Mouse (Mus musculus): ENCODE data around the gene Hist1h2bg. TPM values are rescaled to one million over a fixed set of nuclear protein-coding genes. Genes with fewer than 3 reads are reported as not detected.

Hist1h2bg gene
- total RNA-seq (2014; rRNA removed; ENCODE audit: low replicate concordance), result 1,110 and 1,666 TPM in 2 replicates
- 2.5 and 4.3 TPM in 2 replicates for polyA plus RNA-seq (2015; fragmentation: Nextera tagmentation; extraction: Ambion mirVana)

GRCm38 (mm10) chr13:23571022-23571503 is at the start of gene Hist1h2bg, which contains the start of gene Hist1h2ae:
Hist1h2bg (plus strand) TSS chr13:23571396.
Hist1h2ae (minus strand) TSS chr13:23571220.
- H3K9me3 ChIP-seq (replicated peaks; ENCODE audit: control insufficient read depth, low read length), result no peaks in the 10 kb centered on the region
- no peaks in the 10 kb centered on the region for H3K27me3 ChIP-seq (ENCODE audit: control insufficient read depth, insufficient read depth, low read length)
- no peaks in the 10 kb centered on the region for H3K36me3 ChIP-seq (replicated peaks; ENCODE audit: control insufficient read depth, insufficient read depth, low read length)
- TF ChIP-seq CTCF (IDR thresholded peaks at IDR 0.05; ENCODE audit: low read depth) (no peak), EP300 (IDR thresholded peaks at IDR 0.05; ENCODE audit: low read depth) (peak; percentile 74; the same call in 1 of the 2 replicates)
- peak within 1 kb of the TSS; percentile 69 for H3K9ac ChIP-seq (replicated peaks; ENCODE audit: low read depth, low read length)
- under 1% methylated on average over 18 of the region's 18 CpGs for WGBS
- ATAC-seq (ENCODE audit: insufficient read depth, low read depth) (peak; percentile 87), DNase-seq (ENCODE audit: low spot score) (peak; percentile 99)
- H3K4me3 ChIP-seq (ENCODE audit: low read depth, low read length), result peak within 1 kb of the TSS; percentile 51
- peaks cover 11% of the 10 kb centered on the region; the same call in 1 of the 2 replicates for H3K4me1 ChIP-seq (ENCODE audit: control insufficient read depth, insufficient read depth)
- H3K27ac ChIP-seq (ENCODE audit: low read depth), result peak within 1 kb of the TSS; percentile 97
- peak within 1 kb of the TSS; percentile 62 for H3K4me2 ChIP-seq (ENCODE audit: low read depth, low read length)

GRCm38 (mm10) chr13:23521703-23522102 is 49.5 kb upstream of the Hist1h2bg start:
- no peak overlapping the region for H3K4me3 ChIP-seq (ENCODE audit: low read depth, low read length)
- TF ChIP-seq EP300 (IDR thresholded peaks at IDR 0.05; ENCODE audit: low read depth) (no peak), CTCF (IDR thresholded peaks at IDR 0.05; ENCODE audit: low read depth) (no peak)
- H3K36me3 ChIP-seq (replicated peaks; ENCODE audit: control insufficient read depth, insufficient read depth, low read length), result no peaks in the 10 kb centered on the region
- no peak overlapping the region for H3K27ac ChIP-seq (ENCODE audit: low read depth)
- no peaks in the 10 kb centered on the region for H3K27me3 ChIP-seq (ENCODE audit: control insufficient read depth, insufficient read depth, low read length)
- no peaks in the 10 kb centered on the region for H3K4me1 ChIP-seq (ENCODE audit: control insufficient read depth, insufficient read depth)
- no peak overlapping the region for H3K9ac ChIP-seq (replicated peaks; ENCODE audit: low read depth, low read length)
- H3K4me2 ChIP-seq (ENCODE audit: low read depth, low read length), result 0 out of 2 replicates have a peak overlapping the region, but pooled peaks have one; percentile 21
- ATAC-seq (ENCODE audit: insufficient read depth, low read depth) (no peak), DNase-seq (ENCODE audit: low spot score) (no peak)
- no peaks in the 10 kb centered on the region for H3K9me3 ChIP-seq (replicated peaks; ENCODE audit: control insufficient read depth, low read length)
- 2% methylated on average over 14 of the region's 14 CpGs for WGBS

- DNase-seq (ENCODE audit: low spot score) (no peak), ATAC-seq (ENCODE audit: insufficient read depth, low read depth) (no peak)
- Histone ChIP-seq H3K9ac (replicated peaks; ENCODE audit: low read depth, low read length) (no peak overlapping the region), H3K36me3 (replicated peaks; ENCODE audit: control insufficient read depth, insufficient read depth, low read length) (no peaks in the 10 kb centered on the region), H3K27me3 (ENCODE audit: control insufficient read depth, insufficient read depth, low read length) (no peaks in the 10 kb centered on the region), H3K9me3 (replicated peaks; ENCODE audit: control insufficient read depth, low read length) (no peaks in the 10 kb centered on the region), H3K27ac (ENCODE audit: low read depth) (no peak overlapping the region), H3K4me3 (ENCODE audit: low read depth, low read length) (no peak overlapping the region), H3K4me2 (ENCODE audit: low read depth, low read length) (no peak overlapping the region), H3K4me1 (ENCODE audit: control insufficient read depth, insufficient read depth) (peaks cover 5% of the 10 kb centered on the region)
- WGBS, result 39% methylated on average over 5 of the region's 5 CpGs
- TF ChIP-seq CTCF (IDR thresholded peaks at IDR 0.05; ENCODE audit: low read depth) (no peak), EP300 (IDR thresholded peaks at IDR 0.05; ENCODE audit: low read depth) (no peak)
Measured at GRCm38 (mm10) chr13:23523976-23524375, 47.2 kb upstream of the Hist1h2bg start.

GRCm38 (mm10) chr13:23524654-23525053 is 46.5 kb upstream of the Hist1h2bg start:
- no peaks in the 10 kb centered on the region for H3K27me3 ChIP-seq (ENCODE audit: control insufficient read depth, insufficient read depth, low read length)
- no peak overlapping the region for H3K9ac ChIP-seq (replicated peaks; ENCODE audit: low read depth, low read length)
- 12% methylated on average over 5 of the region's 5 CpGs for WGBS
- H3K9me3 ChIP-seq (replicated peaks; ENCODE audit: control insufficient read depth, low read length), result no peaks in the 10 kb centered on the region
- ATAC-seq (ENCODE audit: insufficient read depth, low read depth) (no peak), DNase-seq (ENCODE audit: low spot score) (peak; percentile 79)
- no peaks in the 10 kb centered on the region for H3K36me3 ChIP-seq (replicated peaks; ENCODE audit: control insufficient read depth, insufficient read depth, low read length)
- H3K4me2 ChIP-seq (ENCODE audit: low read depth, low read length), result no peak overlapping the region
- no peak overlapping the region for H3K4me3 ChIP-seq (ENCODE audit: low read depth, low read length)
- TF ChIP-seq EP300 (IDR thresholded peaks at IDR 0.05; ENCODE audit: low read depth), result no peak
- peak; percentile 82 for TF ChIP-seq CTCF (IDR thresholded peaks at IDR 0.05; ENCODE audit: low read depth)
- peaks cover 8% of the 10 kb centered on the region for H3K4me1 ChIP-seq (ENCODE audit: control insufficient read depth, insufficient read depth)
- H3K27ac ChIP-seq (ENCODE audit: low read depth), result no peak overlapping the region

- Histone ChIP-seq H3K4me1 (ENCODE audit: control insufficient read depth, insufficient read depth) (peaks cover 8% of the 10 kb centered on the region), H3K4me3 (ENCODE audit: low read depth, low read length) (peak overlapping the region; percentile 32), H3K4me2 (ENCODE audit: low read depth, low read length) (peak overlapping the region; percentile 54), H3K27ac (ENCODE audit: low read depth) (no peak overlapping the region), H3K9me3 (replicated peaks; ENCODE audit: control insufficient read depth, low read length) (no peaks in the 10 kb centered on the region), H3K27me3 (ENCODE audit: control insufficient read depth, insufficient read depth, low read length) (no peaks in the 10 kb centered on the region), H3K36me3 (replicated peaks; ENCODE audit: control insufficient read depth, insufficient read depth, low read length) (no peaks in the 10 kb centered on the region), H3K9ac (replicated peaks; ENCODE audit: low read depth, low read length) (no peak overlapping the region)
- DNase-seq (ENCODE audit: low spot score), result no peak
- ATAC-seq (ENCODE audit: insufficient read depth, low read depth), result no peak
- TF ChIP-seq CTCF (IDR thresholded peaks at IDR 0.05; ENCODE audit: low read depth), result no peak
- TF ChIP-seq EP300 (IDR thresholded peaks at IDR 0.05; ENCODE audit: low read depth), result no peak
- 4% methylated on average over 10 of the region's 10 CpGs for WGBS
Measured at GRCm38 (mm10) chr13:23525901-23526300, 45.3 kb upstream of the Hist1h2bg start.

GRCm38 (mm10) chr13:23526312-23526711 is 44.9 kb upstream of the Hist1h2bg start:
- H3K4me3 ChIP-seq (ENCODE audit: low read depth, low read length), result peak overlapping the region; percentile 32
- H3K9ac ChIP-seq (replicated peaks; ENCODE audit: low read depth, low read length), result peak overlapping the region; percentile 15; the same call in 1 of the 2 replicates
- no peak for ATAC-seq (ENCODE audit: insufficient read depth, low read depth)
- H3K27ac ChIP-seq (ENCODE audit: low read depth), result no peak overlapping the region
- peaks cover 8% of the 10 kb centered on the region for H3K4me1 ChIP-seq (ENCODE audit: control insufficient read depth, insufficient read depth)
- WGBS, result under 1% methylated on average over 17 of the region's 17 CpGs
- H3K9me3 ChIP-seq (replicated peaks; ENCODE audit: control insufficient read depth, low read length), result no peaks in the 10 kb centered on the region
- TF ChIP-seq CTCF (IDR thresholded peaks at IDR 0.05; ENCODE audit: low read depth) (no peak), EP300 (IDR thresholded peaks at IDR 0.05; ENCODE audit: low read depth) (no peak)
- H3K4me2 ChIP-seq (ENCODE audit: low read depth, low read length), result peak overlapping the region; percentile 54
- peak; percentile 87 for DNase-seq (ENCODE audit: low spot score)
- no peaks in the 10 kb centered on the region for H3K36me3 ChIP-seq (replicated peaks; ENCODE audit: control insufficient read depth, insufficient read depth, low read length)
- H3K27me3 ChIP-seq (ENCODE audit: control insufficient read depth, insufficient read depth, low read length), result no peaks in the 10 kb centered on the region

Measured in heart, postnatal 0 days (tissue).